Comparison of ENCODE assay signal across 18 mouse cellular contexts in genomic region chr6:114866619-114867018, GRCm38 (mm10).
DNase-seq lines count a peak whose midpoint lies in the region; ATAC-seq and TF ChIP-seq lines count a peak whose summit lies in the region.
"Had no signal": no experiment of that assay in that cellular context is flagged by ENCODE, and none has a peak within 500 bp of the region (broad histone marks: within the 10 kb centered on the region; RNA-seq: fewer than 3 reads in every experiment).

No protein-coding gene starts in this region.

- DNase-seq in kidney, adult 2 months = peak; percentile 74
- no peak for DNase-seq in kidney, postnatal 4 days
- peak; percentile 52 for DNase-seq in kidney, postnatal 14 days
- no peak for DNase-seq in spleen, adult 18-20 months
- no peak for DNase-seq in left cerebral cortex, postnatal 4 days
- DNase-seq: cerebellum, adult 11 months; forebrain, postnatal 0 days; gastrocnemius, postnatal 10 days; lung, embryonic 14.5 days; right cerebral cortex, postnatal 4 days; thymus, postnatal 14 days had no signal

- H3K36me3 ChIP-seq in kidney, adult 2 months (ENCODE audit: control insufficient read depth, insufficient read depth, low read length) = peaks cover 1% of the 10 kb centered on the region
- H3K36me3 ChIP-seq in embryonic facial prominence, embryonic 15.5 days = peaks cover 35% of the 10 kb centered on the region
- peaks cover 33% of the 10 kb centered on the region for H3K36me3 ChIP-seq in heart, embryonic 12.5 days

- peak overlapping the region; percentile 86 for H3K27ac ChIP-seq in kidney, adult 2 months (ENCODE audit: insufficient read depth, low read depth, low read length)
- peak overlapping the region; percentile 17 for H3K27ac ChIP-seq in embryonic facial prominence, embryonic 15.5 days (replicated peaks)
- peak overlapping the region; percentile 31 for H3K27ac ChIP-seq in heart, embryonic 12.5 days (ENCODE audit: poor library complexity, severe bottlenecking)
- H3K27ac ChIP-seq: hindbrain, embryonic 12.5 days; intestine, embryonic 15.5 days; limb, embryonic 12.5 days; midbrain, embryonic 13.5 days had no signal

- H3K9me3 ChIP-seq in embryonic facial prominence, embryonic 15.5 days (replicated peaks) = no peaks in the 10 kb centered on the region
- no peaks in the 10 kb centered on the region for H3K9me3 ChIP-seq in heart, embryonic 12.5 days (replicated peaks)
- H3K9me3 ChIP-seq: hindbrain, embryonic 12.5 days; intestine, embryonic 15.5 days; limb, embryonic 12.5 days; midbrain, embryonic 13.5 days had no signal

- TF ChIP-seq CTCF in kidney, adult 2 months (conservative IDR thresholded peaks at IDR 0.05; ENCODE audit: insufficient read depth, insufficient read length, low read depth, low read length) = no peak

- intact Hi-C loops in left cerebral cortex, postnatal 4 days (cut with DNase I) = no loop called here

- no peak for TF ChIP-seq POLR2A in kidney, adult 2 months (IDR thresholded peaks at IDR 0.05; ENCODE audit: low read depth, low read length)

- no peak for ATAC-seq in embryonic facial prominence, embryonic 15.5 days (ENCODE audit: insufficient number of reproducible peaks, low FRiP score, low TSS enrichment, low read depth)
- no peak; the same call in 1 of the 2 replicates for ATAC-seq in heart, embryonic 12.5 days (ENCODE audit: insufficient number of reproducible peaks, low FRiP score)
- ATAC-seq: forebrain, postnatal 0 days; intestine, embryonic 15.5 days; midbrain, embryonic 13.5 days had no signal

- no peak overlapping the region for H3K9ac ChIP-seq in embryonic facial prominence, embryonic 15.5 days
- 0 out of 2 replicates have a peak overlapping the region, but pooled peaks have one; percentile 21 for H3K9ac ChIP-seq in heart, embryonic 12.5 days
- H3K9ac ChIP-seq: forebrain, postnatal 0 days; hindbrain, embryonic 12.5 days; intestine, embryonic 15.5 days; limb, embryonic 12.5 days; lung, embryonic 14.5 days; midbrain, embryonic 13.5 days had no signal

- peaks cover 30% of the 10 kb centered on the region for H3K4me1 ChIP-seq in kidney, adult 2 months (ENCODE audit: control insufficient read depth, insufficient read depth, low read length)
- peaks cover 59% of the 10 kb centered on the region for H3K4me1 ChIP-seq in embryonic facial prominence, embryonic 15.5 days
- H3K4me1 ChIP-seq in heart, embryonic 12.5 days (replicated peaks) = peaks cover 83% of the 10 kb centered on the region

- WGBS in kidney, adult 2 months = 64% methylated on average over 4 of the region's 4 CpGs
- WGBS in embryonic facial prominence, embryonic 15.5 days = 76% methylated on average over 4 of the region's 4 CpGs
- WGBS in heart, embryonic 12.5 days = 57% methylated on average over 4 of the region's 4 CpGs

- no peaks in the 10 kb centered on the region for H3K27me3 ChIP-seq in kidney, adult 2 months (replicated peaks; ENCODE audit: control insufficient read depth, insufficient read depth, low read length)
- H3K27me3 ChIP-seq in embryonic facial prominence, embryonic 15.5 days = no peaks in the 10 kb centered on the region
- H3K27me3 ChIP-seq in heart, embryonic 12.5 days (replicated peaks) = no peaks in the 10 kb centered on the region
- H3K27me3 ChIP-seq: CH12.LX; hindbrain, embryonic 12.5 days; intestine, embryonic 15.5 days; limb, embryonic 12.5 days; midbrain, embryonic 13.5 days had no signal

- H3K4me2 ChIP-seq in embryonic facial prominence, embryonic 15.5 days (replicated peaks) = no peak overlapping the region
- no peak overlapping the region for H3K4me2 ChIP-seq in heart, embryonic 12.5 days
- H3K4me2 ChIP-seq: hindbrain, embryonic 12.5 days; intestine, embryonic 15.5 days; limb, embryonic 12.5 days; lung, embryonic 14.5 days; midbrain, embryonic 13.5 days had no signal

- H3K4me3 ChIP-seq in kidney, adult 2 months (ENCODE audit: insufficient read depth, low read depth, low read length) = no peak overlapping the region
- H3K4me3 ChIP-seq in embryonic facial prominence, embryonic 15.5 days (replicated peaks) = no peak overlapping the region
- no peak overlapping the region for H3K4me3 ChIP-seq in heart, embryonic 12.5 days
- H3K4me3 ChIP-seq: hindbrain, embryonic 12.5 days; intestine, embryonic 15.5 days; limb, embryonic 12.5 days; midbrain, embryonic 13.5 days had no signal

Comparison
In these comparisons a context has a peak if more than half of its experiments do, and no peak if none do; other contexts are left out.
1. DNase-seq: peak in kidney, adult 2 months (single experiment) and kidney, postnatal 14 days (single experiment); none in kidney, postnatal 4 days (0 of 2), spleen, adult 18-20 months (0 of 2) and left cerebral cortex, postnatal 4 days (single experiment).
2. H3K27ac ChIP-seq: peak in every context shown above with its lines; median percentile 86 in kidney, adult 2 months; 31 in heart, embryonic 12.5 days; 17 in embryonic facial prominence, embryonic 15.5 days.